Mouse (Mus musculus) neural tube, embryonic 11.5 days (tissue): ENCODE results near the gene Stpg4. TPM values are rescaled to one million over a fixed set of nuclear protein-coding genes. Genes with fewer than 3 reads are reported as not detected.

ENCODE experiments used
- ATAC-seq: fragments of 200-750 bp; cut with Nextera tagmentation; 2 replicates; pipeline ENCODE4 v1.8.0; 2017; ENCODE audit warnings: moderate number of reproducible peaks, mild to moderate bottlenecking, moderate TSS enrichment, moderate library complexity; ENCODE audit not compliant: insufficient read depth, low FRiP score, low TSS enrichment
- DNase-seq: peaks from one replicate; pipeline ENCODE4 v3.0.0-alpha.2; 2015; ENCODE audit warnings: low spot score
- H3K27ac ChIP-seq: fragments of 300-500 bp; sonication (generic); 2 replicates; pipeline ENCODE4 v1.5.1; 2014; ENCODE audit warnings: low read depth, mild to moderate bottlenecking, low read length
- H3K27me3 ChIP-seq: fragments of 300-500 bp; sonication (generic); 2 replicates; pipeline ENCODE4 v1.6.1; 2014; ENCODE audit warnings: mild to moderate bottlenecking, low read length, mixed read lengths; ENCODE audit not compliant: control insufficient read depth, insufficient read depth
- H3K36me3 ChIP-seq: fragments of 300-500 bp; sonication (generic); 2 replicates; pipeline ENCODE4 v1.6.1; 2014; ENCODE audit warnings: mild to moderate bottlenecking, low read length, moderate library complexity, mixed read lengths; ENCODE audit not compliant: control insufficient read depth, insufficient read depth
- H3K4me1 ChIP-seq: fragments of 300-500 bp; sonication (generic); 2 replicates; pipeline ENCODE4 v1.6.1; 2014; ENCODE audit warnings: low read length, mixed read lengths; ENCODE audit not compliant: control insufficient read depth, insufficient read depth
- H3K4me2 ChIP-seq: fragments of 300-500 bp; sonication (generic); 2 replicates; pipeline ENCODE4 v1.6.1; 2014; ENCODE audit warnings: low read depth, mild to moderate bottlenecking, moderate library complexity
- H3K4me3 ChIP-seq: fragments of 300-500 bp; sonication (generic); 2 replicates; pipeline ENCODE4 v1.5.1; 2014; ENCODE audit warnings: low read depth, low read length
- H3K9ac ChIP-seq: fragments of 300-500 bp; sonication (generic); 2 replicates; pipeline ENCODE4 v1.6.1; 2014; ENCODE audit warnings: mild to moderate bottlenecking, low read length
- H3K9me3 ChIP-seq: fragments of 300-500 bp; sonication (generic); 2 replicates; pipeline ENCODE4 v1.6.1; 2016; ENCODE audit warnings: low read length; ENCODE audit not compliant: control insufficient read depth
- WGBS: fragments of 180-500 bp; shearing (Covaris S2); extraction: QIAGEN DNeasy Blood & Tissue Kit; methylation state at CpG from one replicate; pipeline ENCODE4 v1.1.7; 2014; 5-methylcytosine and 5-hydroxymethylcytosine counted together
- polyA plus RNA-seq: library from polyadenylated mRNA; unstranded; fragments of >200 nt; fragmentation: Nextera tagmentation; extraction: Ambion mirVana; gene quantifications from 2 replicates; pipeline ENCODE4 v1.2.1, GENCODE M21; 2014

Stpg4 gene
- polyA plus RNA-seq, 1 experiment from 2014 or later, result not detected

DNA sequence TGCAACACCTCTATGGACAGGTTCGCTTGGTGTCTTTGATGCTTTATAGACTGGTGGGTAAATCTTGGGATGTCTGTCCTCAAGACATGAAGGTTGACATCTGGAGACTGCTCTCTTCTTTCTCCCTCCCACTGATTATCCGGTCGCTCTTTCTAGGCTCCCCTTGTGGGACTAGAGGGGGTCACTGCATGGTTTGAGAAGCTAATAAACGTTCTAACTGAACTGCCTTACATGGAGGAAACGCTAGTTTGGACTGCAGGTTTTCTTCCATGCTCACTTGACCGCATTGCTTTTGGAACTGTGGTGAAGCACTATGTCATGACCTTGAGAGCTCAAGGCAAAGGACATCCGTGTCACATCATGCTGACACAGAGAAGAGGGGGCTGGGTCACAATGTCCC, 25.8 kb upstream of the Stpg4 start:
- Histone ChIP-seq H3K9ac (no peak overlapping the region), H3K36me3 (no peaks in the 10 kb centered on the region), H3K27ac (no peak overlapping the region), H3K4me3 (no peak overlapping the region), H3K27me3 (no peaks in the 10 kb centered on the region), H3K9me3 (no peaks in the 10 kb centered on the region), H3K4me2 (no peak overlapping the region), H3K4me1 (0 out of 2 replicates have a peak, but pooled peaks cover 4% of the 10 kb centered on the region)
- 93% methylated on average over 7 of the region's 7 CpGs for WGBS
- no peak for ATAC-seq
- DNase-seq, result no peak

DNA sequence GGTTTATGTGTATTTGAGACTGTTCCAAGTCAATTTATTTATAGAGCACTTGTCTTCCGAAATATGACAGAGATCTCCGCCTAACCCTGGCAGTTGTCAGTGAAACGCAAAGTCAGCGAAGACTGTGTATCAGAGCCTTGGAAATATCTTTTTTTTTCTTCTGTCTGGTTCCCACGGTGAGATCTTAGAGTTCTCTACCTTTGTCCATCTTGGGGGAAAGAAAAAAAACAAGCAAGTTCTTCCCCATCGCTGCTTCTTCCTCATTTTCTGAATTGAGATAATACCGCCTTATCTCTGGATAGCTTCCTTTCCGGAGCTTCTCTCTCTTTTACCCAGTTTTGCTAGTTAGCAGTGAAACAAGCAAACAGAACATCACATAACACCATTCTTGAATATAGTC, 21.3 kb upstream of the Stpg4 start:
- 91% methylated on average over 8 of the region's 8 CpGs for WGBS

DNA sequence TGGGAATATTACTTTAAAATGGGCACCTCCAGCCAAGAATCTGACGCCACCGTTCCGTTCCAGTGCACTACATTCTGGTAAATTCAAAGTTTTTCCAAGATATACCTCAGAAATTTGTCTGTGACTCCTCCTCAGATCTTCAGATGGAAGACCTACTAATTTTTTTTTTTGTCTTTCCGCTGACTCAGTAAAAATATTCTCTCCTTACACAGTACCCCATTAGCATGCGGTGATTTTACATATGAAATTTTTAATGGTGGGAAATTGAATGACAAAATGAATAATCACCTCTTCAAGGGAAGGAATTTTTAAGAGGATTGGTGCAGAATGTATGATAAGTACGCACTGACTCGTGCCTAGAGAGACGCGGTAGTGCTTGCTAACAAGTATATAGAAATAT, 20.8 kb upstream of the Stpg4 start:
- Histone ChIP-seq H3K27me3 (no peaks in the 10 kb centered on the region), H3K4me3 (no peak overlapping the region), H3K36me3 (no peaks in the 10 kb centered on the region), H3K9me3 (no peaks in the 10 kb centered on the region), H3K9ac (no peak overlapping the region), H3K27ac (no peak overlapping the region), H3K4me2 (no peak overlapping the region), H3K4me1 (peaks cover 17% of the 10 kb centered on the region)
- ATAC-seq, result no peak
- WGBS, result 96% methylated on average over 9 of the region's 9 CpGs
- no peak for DNase-seq

More for the DNA sequence above, 21.3 kb upstream of the Stpg4 start:
- no peaks in the 10 kb centered on the region for H3K27me3 ChIP-seq
- H3K4me1 ChIP-seq, result peaks cover 14% of the 10 kb centered on the region
- DNase-seq, result no peak
- no peaks in the 10 kb centered on the region for H3K9me3 ChIP-seq
- no peak overlapping the region for H3K27ac ChIP-seq
- H3K9ac ChIP-seq, result no peak overlapping the region
- no peaks in the 10 kb centered on the region for H3K36me3 ChIP-seq
- ATAC-seq, result no peak
- no peak overlapping the region for H3K4me3 ChIP-seq
- no peak overlapping the region for H3K4me2 ChIP-seq

DNA sequence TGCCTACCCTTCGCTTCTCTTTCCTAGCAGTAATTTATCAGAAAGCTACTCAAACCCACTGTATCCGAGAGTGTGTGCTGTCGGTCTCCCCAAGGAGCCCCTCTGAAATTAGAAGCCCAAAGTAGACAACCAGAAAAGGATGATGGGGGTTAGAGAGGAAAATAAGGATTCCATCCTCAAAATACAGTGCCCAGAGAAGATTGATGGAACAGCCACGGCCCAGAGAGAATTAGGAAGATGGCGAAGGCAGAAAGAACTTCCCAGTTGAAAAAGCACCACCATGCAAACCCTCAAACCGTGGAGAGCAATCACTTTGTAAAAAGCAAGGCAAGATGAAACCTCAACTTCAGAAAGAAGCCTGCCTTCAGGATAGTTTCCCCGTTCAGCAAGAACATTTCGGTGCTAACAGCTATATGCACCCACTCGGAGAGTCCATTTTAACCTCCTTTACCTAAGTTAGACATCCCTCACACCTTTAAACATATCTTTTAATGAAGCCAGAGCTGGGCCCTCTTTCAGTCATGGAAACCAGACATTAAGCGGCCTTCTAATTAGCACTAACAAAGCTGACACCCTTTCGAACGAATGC, 20.2 kb upstream of the Stpg4 start:
- 45% methylated on average over 12 of the region's 12 CpGs for WGBS
- Histone ChIP-seq H3K27me3 (no peaks in the 10 kb centered on the region), H3K9me3 (no peaks in the 10 kb centered on the region), H3K4me2 (peak overlapping the region; percentile 65), H3K9ac (peak overlapping the region; percentile 99), H3K36me3 (no peaks in the 10 kb centered on the region), H3K27ac (peak overlapping the region; percentile 92), H3K4me3 (peak overlapping the region; percentile 91), H3K4me1 (peaks cover 21% of the 10 kb centered on the region)
- ATAC-seq (no peak), DNase-seq (no peak)

DNA sequence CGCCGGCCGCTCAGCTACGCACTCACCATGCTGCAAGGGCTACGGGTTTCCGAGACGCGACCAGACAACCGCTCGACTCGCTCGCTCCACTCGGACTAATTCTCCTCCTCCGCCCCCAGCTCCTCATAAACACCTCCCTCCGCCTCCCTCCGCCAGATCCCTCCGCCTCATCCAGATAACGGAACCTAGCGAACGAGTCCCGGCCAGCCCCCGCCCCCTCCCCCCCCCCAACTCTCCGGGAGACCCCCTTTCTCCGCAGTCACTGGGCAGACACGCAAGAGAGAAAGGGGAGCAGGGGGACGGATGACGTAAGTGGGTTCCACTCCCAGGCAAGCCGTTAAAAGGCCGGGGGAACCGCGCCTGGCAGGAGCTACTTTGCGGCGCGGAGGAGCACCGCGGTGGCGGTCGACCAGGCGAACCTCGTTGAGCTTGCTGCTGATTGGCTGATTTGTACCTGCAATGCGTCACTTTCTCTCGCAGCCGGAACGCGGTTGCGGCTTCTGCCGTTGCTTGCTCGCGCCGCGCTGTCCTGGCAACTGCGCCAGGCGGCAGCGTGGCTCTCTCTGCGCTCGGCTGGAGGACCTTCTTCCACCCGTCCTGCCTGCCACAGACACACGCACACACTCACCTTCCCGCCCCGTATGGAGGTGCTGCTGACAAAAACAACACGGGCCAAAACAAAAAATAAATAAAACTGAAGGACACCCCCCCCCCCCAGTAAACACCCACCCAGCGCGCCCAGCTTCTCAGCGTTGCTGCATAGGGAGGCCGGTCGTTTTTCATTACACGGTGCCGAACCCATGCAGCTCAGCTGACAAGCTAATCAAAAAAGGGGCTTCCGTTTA, 19.4 kb upstream of the Stpg4 start, which contains the start of gene Calm2:
Gene Calm2 (minus strand): TSS at position 169 of the 845 bp plus-strand sequence.
- H3K9me3 ChIP-seq, result no peaks in the 10 kb centered on the region
- peak within 1 kb of the TSS; percentile 65 for H3K4me2 ChIP-seq
- WGBS, result under 1% methylated on average over 64 of the region's 69 CpGs
- DNase-seq (peak; percentile 96), ATAC-seq (peak; percentile 90)
- peaks cover 21% of the 10 kb centered on the region for H3K4me1 ChIP-seq
- H3K9ac ChIP-seq, result peak within 1 kb of the TSS; percentile 99
- no peaks in the 10 kb centered on the region for H3K36me3 ChIP-seq
- H3K27ac ChIP-seq, result peak within 1 kb of the TSS; percentile 92
- H3K27me3 ChIP-seq, result no peaks in the 10 kb centered on the region
- H3K4me3 ChIP-seq, result peak within 1 kb of the TSS; percentile 91

- H3K4me1 ChIP-seq, result peaks cover 25% of the 10 kb centered on the region
- no peaks in the 10 kb centered on the region for H3K27me3 ChIP-seq
- H3K9ac ChIP-seq, result peak overlapping the region; percentile 99
- H3K27ac ChIP-seq, result peak overlapping the region; percentile 92
- H3K4me3 ChIP-seq, result peak overlapping the region; percentile 91
- peak overlapping the region; percentile 65 for H3K4me2 ChIP-seq
- ATAC-seq (peak; percentile 77), DNase-seq (peak; percentile 83)
- under 1% methylated on average over 49 of the region's 86 CpGs for WGBS
- no peaks in the 10 kb centered on the region for H3K9me3 ChIP-seq
- H3K36me3 ChIP-seq, result no peaks in the 10 kb centered on the region
Observed at GRCm38 (mm10) chr17:87445917-87446766, 18.6 kb upstream of the Stpg4 start.

- DNase-seq (no peak), ATAC-seq (no peak)
- peak overlapping the region; percentile 91 for H3K4me3 ChIP-seq
- no peaks in the 10 kb centered on the region for H3K36me3 ChIP-seq
- no peak overlapping the region for H3K27ac ChIP-seq
- H3K9ac ChIP-seq, result peak overlapping the region; percentile 99
- H3K9me3 ChIP-seq, result no peaks in the 10 kb centered on the region
- under 1% methylated on average over 13 of the region's 13 CpGs for WGBS
- H3K4me1 ChIP-seq, result peaks cover 25% of the 10 kb centered on the region
- peak overlapping the region; percentile 53 for H3K4me2 ChIP-seq
- H3K27me3 ChIP-seq, result no peaks in the 10 kb centered on the region
Observed at GRCm38 (mm10) chr17:87445337-87445916, 17.9 kb upstream of the Stpg4 start.

DNA sequence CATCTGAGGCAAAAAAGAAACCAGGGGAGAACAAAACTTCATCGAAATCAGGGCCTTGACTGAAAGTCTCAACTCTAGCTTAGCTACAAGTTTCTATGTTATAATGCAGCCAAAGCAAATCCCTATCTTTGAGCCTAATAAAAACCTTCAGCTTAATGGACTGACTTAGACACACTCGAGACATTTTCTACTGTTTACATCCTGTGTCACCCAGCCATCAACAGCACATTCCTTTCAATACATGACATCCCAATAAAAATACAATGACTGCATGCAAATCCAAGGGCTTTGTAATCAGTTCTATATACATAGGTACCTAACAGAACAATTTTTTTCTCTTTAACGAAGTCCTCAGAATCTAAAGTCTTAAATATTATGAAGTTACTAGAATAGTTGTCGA, 17.2 kb upstream of the Stpg4 start:
- ATAC-seq (no peak), DNase-seq (no peak)
- Histone ChIP-seq H3K4me2 (peak overlapping the region; percentile 61), H3K9ac (no peak overlapping the region), H3K36me3 (no peaks in the 10 kb centered on the region), H3K4me1 (peaks cover 25% of the 10 kb centered on the region), H3K4me3 (peak overlapping the region; percentile 27), H3K27me3 (no peaks in the 10 kb centered on the region), H3K9me3 (no peaks in the 10 kb centered on the region), H3K27ac (no peak overlapping the region)
- WGBS, result 64% methylated on average over 4 of the region's 4 CpGs
